Mouse (Mus musculus): ENCODE measurements around the gene Atp6v1g1.

The Atp6v1g1 gene

DNA sequence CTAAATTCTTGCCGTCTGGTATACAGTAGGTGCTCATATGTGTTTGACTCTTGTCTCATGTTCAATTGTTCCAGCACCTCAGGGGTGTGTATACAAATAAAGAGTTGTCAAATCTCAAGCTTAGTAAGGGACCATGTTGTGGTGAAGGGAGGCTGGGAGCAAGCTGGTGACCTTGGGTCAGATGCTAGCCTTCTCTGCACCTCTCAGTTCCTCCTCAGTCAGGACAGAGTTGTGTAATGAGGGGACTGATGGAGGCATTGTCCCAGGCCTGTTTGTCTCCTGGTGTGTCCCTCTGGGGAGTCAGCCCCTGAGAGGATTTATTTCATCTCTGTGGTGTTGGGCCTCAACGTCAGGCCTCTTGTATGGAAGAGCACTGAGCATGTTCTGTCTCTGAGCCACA, 41.7 kb downstream of the Atp6v1g1 start:
- no peak for DNase-seq

DNA sequence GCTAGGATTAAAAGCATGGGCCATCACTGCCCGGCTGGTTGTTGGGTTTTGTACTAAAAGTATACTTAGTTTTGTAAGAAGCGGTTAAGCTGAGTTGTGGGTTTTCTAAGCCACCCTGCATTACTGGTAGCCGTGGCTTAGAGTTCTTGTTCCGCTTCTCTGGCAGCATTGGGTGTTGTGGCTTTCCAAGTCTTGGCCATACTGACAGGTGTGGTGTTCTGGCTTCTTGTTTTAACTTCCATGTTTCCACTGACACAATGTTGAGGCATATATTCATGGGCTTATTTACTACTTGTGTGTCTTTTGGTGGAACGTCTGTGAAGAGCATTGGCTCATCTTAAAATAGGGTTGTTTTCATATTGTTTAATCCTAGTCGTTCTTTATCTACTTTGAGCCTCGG, 45.4 kb downstream of the Atp6v1g1 start:
- no peak for DNase-seq

DNA sequence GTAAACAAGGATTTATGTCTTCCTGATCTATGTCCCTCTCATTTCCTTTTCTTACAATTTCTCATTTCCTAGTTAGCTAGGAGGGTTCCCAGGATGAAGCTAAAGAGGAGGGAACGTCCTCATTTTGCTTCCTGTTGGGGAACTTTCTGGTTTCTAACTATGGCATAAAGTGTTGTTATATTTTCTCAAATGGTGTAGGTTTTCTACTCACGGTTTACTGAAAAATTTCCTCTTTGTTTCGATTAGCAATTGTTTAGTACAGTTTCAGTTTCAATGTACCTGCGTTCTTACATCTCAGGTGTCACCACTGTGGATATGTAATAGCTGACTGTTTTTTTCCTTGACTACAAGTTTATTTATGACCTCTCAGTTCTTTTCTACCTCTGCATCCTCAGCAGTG, 46.0 kb downstream of the Atp6v1g1 start:
- DNase-seq, result no peak

DNA sequence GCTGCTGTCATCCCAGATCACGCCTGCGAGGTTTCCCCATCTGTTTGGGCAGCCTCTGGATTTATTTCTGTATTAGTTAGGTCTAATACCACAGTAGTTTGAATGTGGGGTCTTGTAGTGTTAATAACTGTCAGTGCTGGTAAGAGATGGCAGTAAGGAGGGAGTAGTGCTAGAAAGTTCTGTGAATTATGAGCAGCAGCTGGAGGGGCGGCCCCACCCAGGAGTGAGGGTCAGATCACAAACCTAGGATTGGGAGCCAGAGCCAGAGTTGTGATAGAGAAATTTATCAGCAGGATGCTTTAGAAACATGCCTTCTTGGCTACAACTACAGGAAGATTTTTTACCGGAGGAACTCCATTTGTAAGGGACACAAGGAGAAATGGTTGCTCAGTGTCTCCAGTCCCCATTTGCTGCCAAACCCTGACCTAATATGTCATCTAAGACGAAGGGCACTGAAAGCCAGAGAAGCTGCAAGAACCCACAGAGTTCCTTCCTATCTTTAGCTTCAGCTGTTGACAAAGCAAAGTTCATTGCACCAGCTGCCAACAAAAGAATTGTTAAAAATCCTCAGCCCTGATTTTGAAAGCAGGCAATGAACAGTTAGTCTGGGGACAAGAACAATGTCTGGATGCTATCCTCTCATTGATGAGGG, 50.0 kb downstream of the Atp6v1g1 start:
- no peak for DNase-seq

DNA sequence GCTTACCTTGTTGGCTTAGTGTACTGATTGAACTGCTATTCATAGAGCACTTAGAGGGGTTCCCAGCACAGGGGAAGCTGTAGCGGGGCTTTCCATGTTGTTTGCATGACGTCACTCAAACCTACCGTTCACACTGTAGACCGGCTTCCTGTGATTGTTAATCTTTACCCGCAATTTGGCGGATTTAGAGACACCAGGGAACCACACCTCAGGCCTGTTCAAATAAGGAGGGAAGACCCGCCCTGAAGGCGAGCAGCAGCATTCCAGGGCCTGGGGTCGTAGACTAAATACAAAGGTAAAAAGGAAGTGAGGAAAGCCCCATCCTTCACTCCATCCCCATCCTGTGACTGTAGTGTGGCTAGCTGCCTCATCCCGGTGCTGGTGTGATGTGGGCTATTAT, 50.7 kb downstream of the Atp6v1g1 start:
- no peak for DNase-seq

DNA sequence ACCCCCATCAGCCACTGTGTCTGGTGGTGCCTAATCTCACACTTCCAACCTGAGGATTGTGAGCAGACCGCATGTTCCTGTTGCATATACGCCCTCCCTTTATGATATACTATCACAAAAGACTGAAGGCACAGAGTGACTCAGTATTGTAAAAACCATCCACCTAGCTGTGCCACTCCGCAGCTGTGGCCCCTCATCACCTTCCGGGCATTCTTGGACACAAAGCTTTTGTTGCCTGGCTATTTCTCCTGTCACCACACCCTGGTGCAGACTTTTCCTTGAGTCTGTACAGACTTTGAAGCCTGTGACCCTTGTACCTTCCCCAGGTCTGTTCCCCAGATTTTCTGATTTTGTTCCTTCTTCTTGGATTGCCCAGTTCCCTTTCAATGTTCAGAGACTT, 51.4 kb downstream of the Atp6v1g1 start:
- no peak for DNase-seq
